Mouse (Mus musculus): ENCODE measurements around the gene Slit3.

DNA sequence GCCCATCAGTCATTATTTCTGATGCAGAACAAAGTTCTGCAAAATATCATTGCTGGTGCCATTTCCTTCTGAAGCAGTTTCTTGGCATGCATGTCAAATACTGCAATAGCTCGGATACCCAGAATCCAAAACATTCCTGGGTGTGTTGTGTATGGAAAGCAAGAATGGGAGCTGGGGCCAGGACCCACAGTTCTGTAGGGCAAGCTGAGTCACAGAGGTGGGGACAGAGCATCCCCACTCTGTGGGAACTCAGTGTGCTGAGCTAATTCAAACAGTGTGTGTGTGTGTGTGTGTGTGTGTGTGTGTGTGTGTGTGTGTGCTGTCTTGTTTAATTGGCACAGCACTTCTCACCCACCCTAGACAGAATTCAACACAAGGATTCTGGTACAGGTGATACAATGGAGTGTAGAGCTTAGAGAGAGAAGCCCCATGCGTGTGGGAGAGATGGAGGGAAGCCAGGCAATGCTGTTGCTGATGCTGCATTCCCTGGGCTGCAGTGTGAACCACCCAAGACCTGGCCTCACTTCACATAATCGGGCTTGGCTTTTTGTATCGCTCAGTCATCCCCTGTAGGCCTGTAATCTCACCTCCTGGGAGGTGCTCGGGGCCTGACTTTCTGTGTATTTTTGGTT lies 161.1 kb downstream of the Slit3 start:
- TF ChIP-seq POLR2A (IDR thresholded peaks at IDR 0.05; ENCODE audit: low read depth, low read length): no peak
- TF ChIP-seq CTCF (conservative IDR thresholded peaks at IDR 0.05 in 1 of 2, IDR thresholded peaks at IDR 0.05 in 1 of 2; ENCODE audit: low read depth in 2 of 2, low read length in 2 of 2): no peak
- no peak for TF ChIP-seq USF1 (IDR thresholded peaks at IDR 0.05; ENCODE audit: low read depth, low read length)
- TF ChIP-seq ETS1 (conservative IDR thresholded peaks at IDR 0.05; ENCODE audit: low read depth, low read length): no peak
- TF ChIP-seq EP300 (IDR thresholded peaks at IDR 0.05; ENCODE audit: low read length): no peak
